Mouse (Mus musculus): ENCODE measurements around the gene Camp. TPM values are rescaled to one million over a fixed set of nuclear protein-coding genes. Genes with fewer than 3 reads are reported as not detected.

Gene Camp
- polyA plus RNA-seq, 1 experiment from 2014 or later, result 4.5 TPM

DNA sequence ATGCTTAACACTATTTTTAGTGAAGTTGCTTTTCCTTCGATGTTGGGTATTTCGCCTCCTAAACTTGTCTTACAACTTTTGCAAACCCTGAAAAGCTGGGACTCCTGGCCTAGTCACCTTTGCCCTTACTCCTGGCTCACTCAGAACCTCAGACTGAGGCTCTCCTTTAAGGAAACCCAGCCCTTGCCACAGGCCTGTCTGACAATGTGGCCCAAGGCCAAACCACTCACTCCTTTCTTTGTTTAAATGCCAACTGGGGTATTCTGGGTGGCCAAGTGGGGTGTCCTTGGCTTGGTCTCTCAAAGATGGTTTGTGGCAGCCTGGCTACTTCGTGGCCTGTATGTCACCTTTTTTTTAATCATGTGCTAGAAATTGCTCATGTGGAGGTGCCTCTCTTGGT lies 27.3 kb upstream of the Camp start:
- Histone ChIP-seq H3K27me3 (no peaks in the 10 kb centered on the region), H3K4me1 (peaks cover 14% of the 10 kb centered on the region), H3K9ac (peak overlapping the region; percentile 88), H3K9me3 (replicated peaks) (no peaks in the 10 kb centered on the region), H3K4me3 (replicated peaks) (peak overlapping the region; percentile 76), H3K4me2 (peak overlapping the region; percentile 87), H3K36me3 (peaks cover 47% of the 10 kb centered on the region), H3K27ac (peak overlapping the region; percentile 95)
- ATAC-seq (replicated peaks; ENCODE audit: low FRiP score), result no peak
- WGBS, result 4% methylated on average over 3 of the region's 3 CpGs

GRCm38 (mm10) chr9:109875695-109876601 lies 26.5 kb upstream of the Camp start:
- peaks cover 20% of the 10 kb centered on the region for H3K4me1 ChIP-seq
- peaks cover 39% of the 10 kb centered on the region for H3K36me3 ChIP-seq
- no peaks in the 10 kb centered on the region for H3K27me3 ChIP-seq
- peak overlapping the region; percentile 87 for H3K4me2 ChIP-seq
- peak; percentile 81 for ATAC-seq (replicated peaks; ENCODE audit: low FRiP score)
- no peaks in the 10 kb centered on the region for H3K9me3 ChIP-seq (replicated peaks)
- H3K9ac ChIP-seq, result peak overlapping the region; percentile 88
- H3K4me3 ChIP-seq (replicated peaks), result peak overlapping the region; percentile 76
- WGBS, result under 1% methylated on average over 76 of the region's 76 CpGs
- H3K27ac ChIP-seq, result peak overlapping the region; percentile 95

- peaks cover 30% of the 10 kb centered on the region for H3K36me3 ChIP-seq
- H3K27ac ChIP-seq, result peak within 1 kb of the TSS; percentile 95
- ATAC-seq (replicated peaks; ENCODE audit: low FRiP score), result peak; percentile 94
- peak within 1 kb of the TSS; percentile 76 for H3K4me3 ChIP-seq (replicated peaks)
- peaks cover 23% of the 10 kb centered on the region for H3K4me1 ChIP-seq
- H3K9me3 ChIP-seq (replicated peaks), result no peaks in the 10 kb centered on the region
- H3K27me3 ChIP-seq, result no peaks in the 10 kb centered on the region
- peak within 1 kb of the TSS; percentile 88 for H3K9ac ChIP-seq
- 7% methylated on average over 33 of the region's 33 CpGs for WGBS
- peak within 1 kb of the TSS; percentile 87 for H3K4me2 ChIP-seq
These were observed 25.6 kb upstream of the Camp start, which contains the start of gene Cdc25a for GRCm38 (mm10) chr9:109874797-109875691. TSS of gene Cdc25a (plus strand) at chr9:109875579.

DNA sequence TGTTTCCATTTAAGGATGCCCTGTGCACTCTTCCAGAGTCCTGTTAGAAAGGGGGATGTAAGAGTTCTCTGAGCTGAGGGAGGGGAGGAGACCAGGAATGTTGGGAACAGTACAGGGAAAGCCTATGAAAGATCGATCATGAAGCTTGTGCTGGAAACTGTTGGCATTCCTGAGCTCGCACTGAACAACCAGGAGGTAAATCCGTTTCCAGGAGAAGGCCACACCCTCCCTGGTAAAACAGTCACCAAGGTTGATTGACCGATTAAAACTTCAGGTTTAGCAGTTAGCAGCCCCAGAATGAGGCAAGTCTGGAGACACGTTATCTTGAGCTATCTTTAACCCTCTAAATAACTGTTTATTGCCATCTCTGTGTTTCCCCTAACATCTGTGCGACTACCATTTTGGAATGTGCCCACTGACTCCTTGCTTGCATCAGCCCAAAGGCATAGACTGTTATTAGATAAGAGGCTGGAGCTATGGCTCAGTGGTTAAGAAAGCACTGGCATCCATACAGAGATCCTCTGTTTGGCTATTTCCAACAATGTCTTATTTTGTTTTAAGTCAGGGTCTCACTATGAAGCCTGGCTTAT lies 21.7 kb upstream of the Camp start:
- Histone ChIP-seq H3K4me1 (peaks cover 11% of the 10 kb centered on the region), H3K9ac (no peak overlapping the region), H3K9me3 (replicated peaks) (no peaks in the 10 kb centered on the region), H3K4me2 (peak overlapping the region; percentile 38; the same call in 1 of the 2 replicates), H3K36me3 (no peaks in the 10 kb centered on the region), H3K4me3 (replicated peaks) (peak overlapping the region; percentile 20; the same call in 1 of the 2 replicates), H3K27ac (peak overlapping the region; percentile 72), H3K27me3 (no peaks in the 10 kb centered on the region)
- ATAC-seq (replicated peaks; ENCODE audit: low FRiP score), result no peak
- WGBS, result 35% methylated on average over 6 of the region's 6 CpGs

DNA sequence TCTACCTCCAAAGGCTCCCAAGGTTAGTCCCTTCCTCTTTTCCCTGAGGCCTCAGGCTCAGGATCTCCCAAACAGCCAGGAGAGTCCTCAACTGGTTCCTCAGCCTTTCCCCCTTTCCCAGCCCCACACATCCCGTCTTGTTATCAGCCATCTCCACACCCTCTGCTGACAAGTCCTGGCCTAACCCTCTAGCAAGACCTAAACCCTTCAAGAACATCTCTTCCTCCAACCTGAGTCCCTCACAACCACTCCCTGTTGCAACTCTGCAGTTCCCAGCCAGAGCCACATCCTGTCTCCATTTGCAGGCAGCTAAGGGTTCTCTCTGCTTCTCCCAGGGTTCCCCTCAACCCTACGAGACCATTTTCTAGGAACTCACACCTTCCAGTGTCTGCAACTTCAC lies 16.8 kb upstream of the Camp start:
- Histone ChIP-seq H3K4me1 (peaks cover 12% of the 10 kb centered on the region), H3K4me3 (replicated peaks) (no peak overlapping the region), H3K36me3 (no peaks in the 10 kb centered on the region), H3K27ac (no peak overlapping the region), H3K4me2 (no peak overlapping the region), H3K9me3 (replicated peaks) (no peaks in the 10 kb centered on the region), H3K27me3 (no peaks in the 10 kb centered on the region), H3K9ac (no peak overlapping the region)
- 65% methylated on average over 2 of the region's 2 CpGs for WGBS
- no peak for ATAC-seq (replicated peaks; ENCODE audit: low FRiP score)

- Histone ChIP-seq H3K27ac (no peak overlapping the region), H3K9ac (no peak overlapping the region; the same call in 1 of the 2 replicates), H3K9me3 (replicated peaks) (no peaks in the 10 kb centered on the region), H3K36me3 (no peaks in the 10 kb centered on the region), H3K4me2 (no peak overlapping the region), H3K4me3 (replicated peaks) (no peak overlapping the region), H3K27me3 (no peaks in the 10 kb centered on the region), H3K4me1 (peaks cover 7% of the 10 kb centered on the region; the same call in 1 of the 2 replicates)
- ATAC-seq (replicated peaks; ENCODE audit: low FRiP score), result no peak
- 63% methylated on average over 3 of the region's 3 CpGs for WGBS
These were observed 13.7 kb upstream of the Camp start for GRCm38 (mm10) chr9:109863085-109863484.

- Histone ChIP-seq H3K4me1 (peaks cover 7% of the 10 kb centered on the region; the same call in 1 of the 2 replicates), H3K36me3 (no peaks in the 10 kb centered on the region), H3K27me3 (no peaks in the 10 kb centered on the region), H3K9ac (no peak overlapping the region; the same call in 1 of the 2 replicates), H3K27ac (no peak overlapping the region), H3K4me2 (peak overlapping the region; percentile 51), H3K4me3 (replicated peaks) (peak overlapping the region; percentile 13; the same call in 1 of the 2 replicates), H3K9me3 (replicated peaks) (no peaks in the 10 kb centered on the region)
- peak; percentile 76 for ATAC-seq (replicated peaks; ENCODE audit: low FRiP score)
- WGBS, result 16% methylated on average over 20 of the region's 20 CpGs
These were observed 13.1 kb upstream of the Camp start for GRCm38 (mm10) chr9:109862397-109863044.

- WGBS, result 89% methylated on average over 6 of the region's 6 CpGs
- Histone ChIP-seq H3K9ac (no peak overlapping the region), H3K4me2 (no peak overlapping the region), H3K4me1 (no peaks in the 10 kb centered on the region), H3K27me3 (no peaks in the 10 kb centered on the region), H3K4me3 (replicated peaks) (no peak overlapping the region), H3K36me3 (no peaks in the 10 kb centered on the region), H3K27ac (no peak overlapping the region), H3K9me3 (replicated peaks) (no peaks in the 10 kb centered on the region)
- no peak for ATAC-seq (replicated peaks; ENCODE audit: low FRiP score)
These were observed 6.5 kb upstream of the Camp start for GRCm38 (mm10) chr9:109855947-109856346.

DNA sequence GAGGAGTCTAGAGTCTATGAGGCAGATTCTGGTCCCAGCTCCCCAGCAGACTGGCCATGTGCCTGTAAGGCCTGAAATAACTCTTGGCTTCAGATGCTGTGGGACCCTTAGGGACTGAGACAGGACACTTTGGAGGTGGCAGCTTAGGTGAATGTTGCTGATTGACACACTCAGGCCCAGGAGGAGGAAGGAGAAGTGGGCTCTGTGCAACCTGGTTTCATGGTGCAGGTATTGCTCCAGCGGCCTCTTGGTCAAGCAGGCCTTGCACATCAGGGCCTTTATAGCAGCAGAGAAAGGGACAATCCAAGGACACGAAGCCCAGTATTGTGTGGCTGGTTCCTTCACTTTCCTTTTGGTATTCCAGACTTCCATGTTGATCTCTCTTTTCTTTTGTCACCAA lies 4.9 kb upstream of the Camp start:
- no peaks in the 10 kb centered on the region for H3K4me1 ChIP-seq
- H3K4me3 ChIP-seq (replicated peaks), result no peak overlapping the region
- no peak overlapping the region for H3K9ac ChIP-seq
- H3K36me3 ChIP-seq, result no peaks in the 10 kb centered on the region
- H3K4me2 ChIP-seq, result no peak overlapping the region
- no peaks in the 10 kb centered on the region for H3K9me3 ChIP-seq (replicated peaks)
- no peak for ATAC-seq (replicated peaks; ENCODE audit: low FRiP score)
- no peaks in the 10 kb centered on the region for H3K27me3 ChIP-seq
- 85% methylated on average over 2 of the region's 2 CpGs for WGBS
- no peak overlapping the region for H3K27ac ChIP-seq

DNA sequence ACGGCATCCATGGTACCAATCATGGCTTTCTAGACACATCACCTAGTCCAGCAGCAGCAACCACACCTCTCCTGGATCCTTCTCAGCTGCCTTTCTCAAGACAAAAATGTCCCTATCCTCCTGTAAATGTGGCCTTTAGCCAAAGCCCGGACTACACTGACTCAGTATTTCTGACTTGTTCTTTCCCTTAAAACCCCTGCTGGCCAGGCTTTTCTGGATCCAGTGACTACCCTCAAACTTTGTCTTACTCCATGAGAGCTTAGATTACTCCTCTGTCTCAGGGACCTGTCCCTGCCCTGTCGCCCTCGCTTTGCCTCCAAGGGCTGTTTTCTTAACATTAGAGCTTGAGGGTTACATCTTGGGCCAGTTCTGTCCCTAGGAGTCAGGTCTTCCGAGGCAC lies 682 bp upstream of the Camp start:
- Histone ChIP-seq H3K9ac (no peak overlapping the region), H3K27ac (no peak overlapping the region), H3K4me3 (replicated peaks) (no peak overlapping the region), H3K4me1 (no peaks in the 10 kb centered on the region), H3K36me3 (peaks cover 14% of the 10 kb centered on the region), H3K27me3 (no peaks in the 10 kb centered on the region), H3K4me2 (no peak overlapping the region), H3K9me3 (replicated peaks) (no peaks in the 10 kb centered on the region)
- WGBS, result 84% methylated on average over 5 of the region's 5 CpGs
- ATAC-seq (replicated peaks; ENCODE audit: low FRiP score), result no peak

GRCm38 (mm10) chr9:109833088-109833412 lies 16.4 kb downstream of the Camp start:
- H3K4me1 ChIP-seq, result peaks cover 12% of the 10 kb centered on the region
- H3K27ac ChIP-seq, result peak overlapping the region; percentile 85; the same call in 1 of the 2 replicates
- H3K9me3 ChIP-seq (replicated peaks), result no peaks in the 10 kb centered on the region
- WGBS, result 11% methylated on average over 6 of the region's 6 CpGs
- ATAC-seq (replicated peaks; ENCODE audit: low FRiP score), result peak; percentile 55
- H3K36me3 ChIP-seq, result peaks cover 50% of the 10 kb centered on the region
- H3K4me3 ChIP-seq (replicated peaks), result peak overlapping the region; percentile 69
- H3K9ac ChIP-seq, result peak overlapping the region; percentile 68
- peak overlapping the region; percentile 88 for H3K4me2 ChIP-seq
- no peaks in the 10 kb centered on the region for H3K27me3 ChIP-seq

Measured in kidney, embryonic 15.5 days (tissue).